In genomic region chr8:125128305-125128704, GRCm38 (mm10) we compare ENCODE assay signal across 8 mouse cellular contexts.
DNase-seq lines count a peak whose midpoint lies in the region; ATAC-seq and TF ChIP-seq lines count a peak whose summit lies in the region.

No protein-coding gene starts in this region.

- no peak for TF ChIP-seq POLR2A in brain, embryonic 14.5 days (IDR thresholded peaks at IDR 0.05; ENCODE audit: borderline replicate concordance, extremely low read depth, insufficient read depth, insufficient read length, poor library complexity, severe bottlenecking)

- 0 out of 2 replicates have a peak, but pooled peaks have one; percentile 29 for ATAC-seq in neutrophil, adult 5-6 weeks (ENCODE audit: extremely low read depth, insufficient number of reproducible peaks, low FRiP score, poor library complexity, severe bottlenecking)
- ATAC-seq in frontal cortex, adult (ENCODE audit: low TSS enrichment) = no peak

- peak; percentile 90 for TF ChIP-seq CTCF in brain, embryonic 14.5 days (IDR thresholded peaks at IDR 0.05; ENCODE audit: borderline replicate concordance, extremely low read depth, insufficient read depth, insufficient read length)

- peak; percentile 17 to 64 for DNase-seq in heart, adult 18-20 months
- no peak for DNase-seq in heart, adult 11 months
- peak; percentile 32 for DNase-seq in right cerebral cortex, postnatal 14 days
- no peak for DNase-seq in right cerebral cortex, adult 18-20 months
- peak; percentile 66 for DNase-seq in brain, embryonic 14.5 days (ENCODE audit: low read depth)
- peak; percentile 77 for DNase-seq in kidney, postnatal 10 days

Comparison
In these comparisons a context has a peak if more than half of its experiments do, and no peak if none do; other contexts are left out.
1. DNase-seq: peak in heart, adult 18-20 months (2 of 2), right cerebral cortex, postnatal 14 days (single experiment), brain, embryonic 14.5 days (single experiment) and kidney, postnatal 10 days (single experiment); none in heart, adult 11 months (single experiment) and right cerebral cortex, adult 18-20 months (single experiment).